Mouse (Mus musculus): Measurements from ENCODE around the gene Adamts17.

The Adamts17 gene

DNA sequence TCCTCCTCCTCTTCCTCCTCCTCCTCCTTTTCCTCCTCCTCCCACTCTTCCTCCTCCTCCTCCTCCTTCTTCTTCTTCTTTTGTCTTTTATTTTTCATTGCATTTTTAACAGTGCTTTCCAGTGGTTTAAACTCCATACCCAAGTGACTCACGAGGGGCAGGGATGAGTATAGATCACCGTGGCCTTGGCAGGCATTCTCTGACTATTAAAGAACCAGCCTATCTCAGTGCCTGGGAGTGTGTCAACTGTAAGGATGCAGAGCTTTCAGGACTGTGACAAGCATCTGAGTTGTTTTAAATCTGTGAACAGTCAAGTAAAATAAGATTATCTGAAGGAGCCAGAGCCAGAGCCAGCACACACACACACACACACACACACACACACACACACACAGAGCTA is 130.7 kb downstream of the Adamts17 start:
- no peak for DNase-seq (ENCODE audit: low spot score in 2 of 2)

DNA sequence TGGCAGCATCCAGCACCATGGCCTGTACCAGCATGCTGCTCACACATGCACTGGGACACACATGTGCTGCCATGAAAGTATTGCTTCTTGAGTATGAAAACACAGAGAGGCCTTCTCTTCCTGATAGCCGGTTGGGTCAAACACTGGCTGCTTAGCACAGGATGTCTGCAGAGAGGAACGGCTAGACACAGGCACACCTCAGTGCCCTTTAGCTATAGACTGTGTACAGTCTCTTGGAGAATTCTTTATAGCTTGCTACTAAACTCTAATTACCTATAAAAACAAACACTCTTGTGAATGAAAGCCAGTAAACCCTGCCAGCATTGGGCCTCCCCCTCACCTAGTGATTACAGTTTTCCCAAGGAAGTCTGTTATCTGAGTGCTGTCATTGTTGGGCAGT is 131.4 kb downstream of the Adamts17 start:
- DNase-seq (ENCODE audit: low spot score in 2 of 2) = no peak

DNA sequence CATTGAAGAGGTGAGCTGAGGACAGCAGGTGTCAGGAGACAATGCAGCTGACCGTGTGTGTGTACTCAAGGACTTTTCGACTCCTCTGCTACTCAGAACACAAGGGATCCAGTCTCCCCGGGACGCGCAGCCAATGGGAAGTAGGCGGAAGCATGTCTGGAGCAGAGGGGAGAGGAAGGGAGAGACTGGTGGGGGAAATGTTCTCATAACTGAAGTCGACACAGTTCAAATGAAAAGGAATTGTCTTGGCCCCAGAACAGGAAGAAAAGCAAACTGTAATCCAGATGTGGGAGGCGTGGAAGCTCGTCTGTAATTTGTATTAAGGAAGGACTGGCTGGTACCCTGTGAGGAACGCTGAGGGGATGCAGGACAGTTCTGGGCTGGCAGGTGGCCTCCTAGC is 135.3 kb downstream of the Adamts17 start:
- no peak for DNase-seq (ENCODE audit: low spot score in 2 of 2)

DNA sequence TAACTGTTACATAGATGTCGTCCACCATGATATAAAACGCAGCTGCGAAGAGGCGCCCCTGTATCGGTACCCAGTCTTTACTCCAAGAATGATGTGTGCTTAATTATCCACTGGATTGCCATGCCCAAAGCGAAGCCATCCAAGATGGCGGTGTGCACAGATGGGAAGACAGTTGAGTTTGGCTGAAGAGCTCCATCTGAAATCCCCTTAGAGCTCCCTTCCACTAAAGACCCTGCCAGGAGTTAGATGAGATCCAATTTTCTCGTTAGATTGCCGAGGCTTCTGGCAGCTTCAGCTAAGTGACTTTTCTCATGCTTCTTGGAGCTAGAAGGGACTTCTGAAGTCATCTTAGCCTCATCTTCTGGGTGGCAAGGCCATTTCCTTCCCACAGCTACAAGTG is 136.8 kb downstream of the Adamts17 start:
- DNase-seq (ENCODE audit: low spot score in 2 of 2) = no peak

DNA sequence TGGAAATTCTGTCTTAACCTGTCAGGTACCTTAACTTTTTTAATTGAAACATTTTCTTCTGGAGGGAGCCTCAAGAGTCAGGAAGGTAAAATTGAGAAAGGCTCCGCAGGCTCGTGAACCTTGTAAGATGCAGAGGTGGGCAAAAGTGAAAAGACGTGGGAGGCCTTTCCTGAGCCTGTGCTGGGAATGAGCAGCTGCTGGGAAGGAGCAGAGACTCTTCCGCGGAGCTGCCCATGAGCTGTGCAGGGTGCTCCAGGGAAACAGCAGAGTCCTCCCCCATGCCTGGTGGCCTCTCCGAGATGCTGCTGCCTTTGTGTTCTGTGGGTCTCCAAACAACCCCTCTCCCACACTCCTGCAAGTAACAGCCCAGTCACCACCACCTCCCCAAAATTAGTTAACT is 142.1 kb downstream of the Adamts17 start:
- peak in 1 of 2 experiments; percentile 6 for DNase-seq (ENCODE audit: low spot score in 2 of 2)

DNA sequence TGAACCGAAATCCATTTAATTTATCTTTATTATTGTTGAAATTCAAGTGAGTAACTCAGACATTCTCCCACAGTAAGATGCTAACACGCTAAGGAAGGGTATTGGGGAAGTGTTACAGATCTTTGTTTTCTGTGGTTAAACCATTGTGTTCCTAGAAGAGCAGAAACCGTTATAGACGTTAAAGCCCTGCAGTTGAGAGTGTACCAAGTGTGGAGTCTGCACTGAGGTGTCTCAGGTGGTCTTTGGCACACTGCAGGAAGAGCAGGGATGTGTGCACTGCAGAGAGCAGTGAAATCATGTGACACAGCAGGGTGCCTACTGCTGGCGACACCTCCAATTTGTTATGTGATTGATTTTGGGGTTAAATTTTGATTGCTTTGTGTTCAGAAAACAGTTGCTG is 142.5 kb downstream of the Adamts17 start:
- DNase-seq (ENCODE audit: low spot score in 2 of 2) = no peak

DNA sequence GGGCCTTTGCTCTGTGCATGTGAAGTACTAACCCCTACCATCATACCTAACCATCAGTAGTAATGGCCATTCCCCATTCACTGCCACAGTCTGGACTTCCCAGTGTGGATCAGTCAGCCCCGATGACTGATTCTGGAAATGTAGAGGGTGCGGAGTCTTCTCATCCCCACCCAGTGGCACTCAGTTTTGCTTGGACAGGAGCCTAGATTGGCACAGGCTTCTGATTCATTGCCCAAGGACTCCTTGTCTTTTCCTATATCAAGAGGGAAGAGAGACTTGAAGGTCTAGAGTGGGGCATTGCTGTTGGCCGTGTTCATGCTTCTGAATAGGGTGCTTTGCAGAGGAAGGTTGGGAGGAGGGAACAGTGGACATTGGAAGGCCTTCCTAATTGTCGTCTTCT is 148.1 kb downstream of the Adamts17 start:
- DNase-seq (ENCODE audit: low spot score in 2 of 2) = no peak

DNA sequence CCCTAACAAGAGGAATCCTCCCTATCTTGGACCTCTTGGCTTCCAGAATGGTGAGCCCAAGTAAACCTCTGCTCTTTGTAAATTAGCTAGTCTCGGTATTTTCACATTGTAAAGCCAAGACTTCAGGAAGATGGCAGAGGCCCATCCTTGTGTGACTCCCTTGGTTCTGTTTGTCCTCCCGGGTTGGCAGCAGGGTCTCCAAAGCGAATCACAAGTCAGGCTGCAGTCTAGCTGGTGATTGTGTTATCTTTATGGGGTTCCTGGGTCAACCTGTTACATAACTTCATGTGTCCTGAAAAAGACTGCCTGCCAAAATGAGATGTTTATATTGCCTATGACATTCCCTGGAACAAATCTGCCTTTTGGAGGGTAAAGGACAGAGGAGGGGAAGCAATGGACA is 148.9 kb downstream of the Adamts17 start:
- no peak for DNase-seq (ENCODE audit: low spot score in 2 of 2)

DNA sequence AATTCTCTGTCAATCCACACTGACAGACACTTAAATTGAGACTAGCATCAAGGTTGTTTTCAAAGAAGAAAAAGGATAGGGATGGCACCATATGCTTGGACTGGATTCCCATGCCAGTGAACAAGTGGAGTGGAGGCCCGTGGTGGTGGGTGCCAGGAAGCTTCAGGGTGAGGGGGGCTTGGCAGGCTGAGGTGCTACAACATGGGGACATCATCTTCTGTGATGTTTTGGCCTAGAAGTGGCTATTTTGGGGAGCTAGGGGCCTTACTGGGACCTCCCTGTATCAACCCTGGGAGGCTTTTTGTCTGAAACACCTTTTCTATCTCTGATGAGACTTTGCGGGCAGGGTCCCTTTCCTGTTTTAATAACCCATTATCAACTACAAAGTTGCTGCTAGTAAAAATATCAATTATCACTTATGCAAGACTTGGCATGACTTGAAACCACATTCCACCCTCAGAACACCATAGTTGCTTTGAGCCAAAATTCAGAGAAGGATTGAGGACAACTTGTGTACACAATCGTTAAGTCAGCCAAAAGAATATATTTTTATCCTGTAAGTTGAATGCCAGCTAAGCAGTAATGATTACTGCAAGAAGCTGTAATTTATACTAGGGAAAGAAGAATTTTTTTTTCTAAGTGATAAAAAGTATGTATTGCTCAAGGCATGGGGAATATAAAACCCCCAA is 150.0 kb downstream of the Adamts17 start:
- DNase-seq (ENCODE audit: low spot score in 2 of 2) = peak; percentile 13 to 21

DNA sequence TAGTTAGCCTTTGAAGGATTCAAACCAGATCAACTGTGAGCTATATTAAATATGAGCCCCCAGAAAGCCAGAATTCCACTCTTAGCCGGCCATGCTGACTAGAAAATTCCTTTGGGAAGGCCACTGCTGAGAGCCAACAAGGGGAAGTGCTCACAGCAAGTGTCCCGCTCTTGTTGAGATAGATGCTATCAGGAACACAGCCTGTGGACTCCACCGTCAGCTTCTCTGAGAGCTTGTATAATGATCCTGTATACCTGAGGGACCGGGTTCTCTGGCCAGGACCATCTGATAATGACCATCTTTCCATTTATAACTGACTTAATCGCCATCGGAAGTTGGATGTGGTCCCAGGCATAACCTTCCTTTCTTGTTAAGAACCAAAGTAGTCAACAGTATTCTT is 159.3 kb downstream of the Adamts17 start:
- no peak for DNase-seq (ENCODE audit: low spot score in 2 of 2)

DNA sequence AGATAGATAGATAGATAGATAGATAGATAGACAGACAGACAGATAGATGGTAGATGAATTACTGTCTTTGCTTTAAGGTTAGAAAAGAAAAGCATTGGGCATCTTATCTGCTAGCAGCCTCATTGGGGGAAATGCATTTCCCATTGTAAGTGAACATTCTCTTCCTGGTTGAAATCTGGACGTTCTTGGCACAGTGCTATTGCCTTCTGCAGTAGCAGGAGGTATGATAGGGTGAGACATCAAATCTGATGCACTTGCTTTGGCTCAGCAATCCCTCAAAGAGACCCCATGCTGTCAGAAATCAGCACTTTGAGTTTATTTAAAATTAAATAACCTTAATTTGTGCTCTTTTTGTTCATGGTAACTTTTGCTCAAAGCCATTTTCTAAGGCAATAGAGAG is 164.1 kb downstream of the Adamts17 start:
- no peak for DNase-seq (ENCODE audit: low spot score in 2 of 2)

DNA sequence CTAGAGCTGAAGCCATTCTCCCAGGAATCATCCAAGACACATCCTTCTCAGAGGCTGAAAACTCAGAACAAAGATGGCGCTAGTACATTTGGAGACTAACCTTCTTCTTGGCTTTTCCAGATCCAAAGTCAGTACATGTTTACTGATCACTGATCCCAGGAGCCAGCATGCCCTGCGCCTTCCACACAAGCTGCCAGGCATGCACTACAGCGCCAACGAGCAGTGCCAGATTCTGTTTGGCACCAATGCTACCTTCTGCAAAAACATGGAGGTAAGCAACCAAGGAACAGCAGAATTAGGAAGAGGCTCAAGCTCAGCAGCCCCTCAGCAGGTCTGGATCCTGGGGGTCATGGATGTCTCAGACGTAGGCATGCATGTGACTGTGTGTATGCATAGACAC is 164.7 kb downstream of the Adamts17 start:
- DNase-seq (ENCODE audit: low spot score in 2 of 2) = no peak

DNA sequence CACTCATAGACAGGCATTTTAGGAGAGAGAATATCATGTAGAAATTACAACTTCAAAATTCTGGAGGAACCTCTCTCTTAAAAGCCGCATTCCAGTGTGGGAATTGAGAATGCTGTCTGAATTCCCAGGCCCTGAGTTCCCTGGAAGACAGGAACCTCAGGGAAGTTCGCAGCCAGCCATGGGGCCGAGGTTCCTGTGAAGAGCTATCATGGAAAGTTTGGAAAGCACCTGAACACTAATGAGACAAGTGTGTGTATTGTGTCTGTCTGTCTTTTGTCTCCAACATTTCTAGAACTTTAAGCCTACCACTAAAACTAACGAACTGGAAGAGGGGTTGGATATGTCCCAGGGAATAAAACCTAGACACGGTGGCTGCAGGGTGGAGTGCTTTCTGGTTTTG is 170.3 kb downstream of the Adamts17 start:
- DNase-seq (ENCODE audit: low spot score in 2 of 2) = no peak

DNA sequence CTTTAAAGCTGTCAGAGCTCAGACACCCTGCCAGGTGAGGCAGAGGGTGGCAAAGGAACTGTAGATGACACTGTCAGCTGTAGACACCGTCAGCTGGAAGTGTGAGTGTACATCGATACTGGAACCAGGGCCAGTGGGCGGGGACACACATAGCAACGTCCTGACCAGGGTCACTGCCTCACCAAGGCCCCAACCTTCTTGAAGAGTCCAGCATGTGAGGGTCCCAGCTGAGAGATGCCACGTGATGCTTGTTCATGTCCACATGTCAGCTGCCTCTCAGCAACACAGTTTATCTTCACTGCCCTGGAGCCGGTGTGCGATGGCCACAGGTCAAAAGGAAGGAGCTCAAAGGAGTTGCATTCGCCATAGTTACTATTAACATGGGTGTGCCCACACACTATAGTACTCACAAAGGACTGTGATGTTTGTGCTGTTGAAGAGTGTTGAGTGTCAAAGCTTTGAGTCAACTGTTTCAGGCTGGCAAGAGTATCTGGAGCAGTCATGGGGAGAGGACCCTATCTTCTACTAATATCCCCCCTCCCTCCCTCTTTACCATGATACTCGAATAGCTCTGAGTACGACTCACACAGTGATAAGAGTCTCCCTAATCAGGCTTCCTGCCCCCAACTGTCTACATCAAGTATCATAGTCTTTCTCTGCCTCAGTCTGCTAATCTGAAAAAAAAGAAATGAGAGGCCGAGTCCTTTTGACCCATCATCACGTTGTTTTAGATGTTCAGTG is 172.6 kb downstream of the Adamts17 start:
- no peak for DNase-seq (ENCODE audit: low spot score in 2 of 2)

DNA sequence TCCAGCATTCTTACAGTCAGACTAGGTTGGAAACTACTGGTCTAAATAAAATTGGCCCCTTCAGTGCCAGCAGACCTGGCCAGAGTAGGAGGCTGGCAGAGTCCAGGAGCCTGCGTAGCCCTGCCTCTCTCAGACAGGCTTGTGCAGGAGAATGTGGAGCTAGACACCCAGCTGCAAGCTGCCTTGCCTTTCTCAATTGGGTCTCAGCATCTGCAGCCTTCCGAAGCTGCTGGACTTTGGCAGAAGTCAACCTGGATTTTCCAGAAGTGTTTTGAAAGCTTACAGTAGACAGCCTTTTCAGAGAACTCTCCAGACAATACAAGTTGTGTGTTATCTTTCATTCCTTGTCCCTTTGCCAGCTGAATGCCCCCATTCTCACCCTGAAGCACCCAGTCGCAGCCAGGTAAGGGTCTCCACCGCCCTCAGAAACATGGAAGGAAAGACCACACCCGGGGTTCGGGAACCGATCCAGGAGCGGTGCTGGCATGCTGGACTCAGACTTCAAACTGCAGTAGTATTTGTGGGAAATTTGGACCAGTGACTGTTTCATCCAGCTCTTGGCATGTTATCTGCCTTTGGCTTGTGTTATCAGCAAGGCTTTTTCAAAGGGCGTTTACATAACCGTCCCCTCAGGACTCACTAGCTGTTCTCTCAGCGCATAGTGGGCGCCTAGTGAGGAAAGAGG is 173.8 kb downstream of the Adamts17 start:
- no peak for DNase-seq (ENCODE audit: low spot score in 2 of 2)

DNA sequence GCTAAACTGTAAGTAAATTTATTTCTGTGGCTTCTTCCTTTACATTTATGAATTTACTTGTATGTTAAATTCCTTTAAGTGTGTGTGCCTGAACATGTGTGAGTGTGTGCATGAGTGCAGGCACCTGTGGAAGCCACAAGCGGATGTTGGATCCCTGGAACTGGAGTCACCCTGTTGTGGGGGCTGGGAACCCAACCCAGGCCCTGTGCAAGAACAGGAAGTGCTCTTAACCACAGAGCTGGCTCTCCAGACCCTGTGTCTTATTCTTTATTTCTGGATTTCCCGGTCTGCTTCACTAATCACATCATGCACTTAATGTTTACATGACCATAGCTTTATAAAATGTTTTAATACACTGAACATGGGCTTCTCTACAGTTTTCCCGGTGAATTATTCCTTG is 180.4 kb downstream of the Adamts17 start:
- no peak for DNase-seq (ENCODE audit: low spot score in 2 of 2)

DNA sequence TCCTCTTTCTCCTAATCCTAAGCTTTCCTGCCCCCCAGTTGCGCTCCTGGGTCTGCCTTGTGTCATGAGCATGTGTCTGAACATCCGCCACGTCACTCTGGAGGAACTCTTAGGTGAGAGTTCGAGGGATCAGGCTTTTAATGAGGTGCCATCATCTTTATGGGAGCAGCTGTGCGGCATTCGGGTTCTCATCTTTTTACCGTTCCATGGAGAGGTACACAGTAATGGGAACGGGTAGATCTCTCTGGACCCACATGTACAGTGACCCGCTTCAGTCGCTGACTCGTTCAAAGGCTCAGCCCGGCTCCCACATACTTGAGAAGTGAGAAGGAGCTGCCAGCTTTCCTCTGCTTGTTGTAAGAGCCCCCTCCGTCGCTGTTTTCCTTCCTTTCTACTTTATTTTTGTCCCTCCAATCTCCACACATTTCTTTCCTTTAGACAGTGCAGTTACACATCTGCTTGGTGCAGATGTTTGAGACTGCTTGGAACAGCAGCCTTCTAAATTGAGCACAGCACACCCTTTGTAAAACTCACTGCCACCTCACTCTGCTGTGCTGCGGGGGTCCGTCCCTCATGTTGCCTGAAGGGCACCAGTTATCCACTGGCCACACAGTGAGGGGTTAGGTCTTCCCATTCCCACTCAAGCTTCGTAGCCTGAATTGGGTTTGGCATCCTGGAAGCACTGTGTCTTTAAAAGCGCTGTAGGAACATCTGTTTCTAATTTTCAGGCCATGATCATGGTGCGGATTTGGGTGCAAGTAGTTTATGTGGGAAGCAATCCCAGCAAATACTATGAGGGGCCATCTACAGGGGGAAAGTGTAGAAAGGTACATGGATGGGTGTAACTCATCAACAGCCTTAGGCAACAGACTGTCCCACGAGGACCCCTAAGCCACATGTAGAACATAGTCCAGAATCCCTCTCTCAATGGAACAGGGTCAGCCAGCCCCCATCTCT is 186.9 kb downstream of the Adamts17 start:
- DNase-seq (ENCODE audit: low spot score in 2 of 2) = no peak

DNA sequence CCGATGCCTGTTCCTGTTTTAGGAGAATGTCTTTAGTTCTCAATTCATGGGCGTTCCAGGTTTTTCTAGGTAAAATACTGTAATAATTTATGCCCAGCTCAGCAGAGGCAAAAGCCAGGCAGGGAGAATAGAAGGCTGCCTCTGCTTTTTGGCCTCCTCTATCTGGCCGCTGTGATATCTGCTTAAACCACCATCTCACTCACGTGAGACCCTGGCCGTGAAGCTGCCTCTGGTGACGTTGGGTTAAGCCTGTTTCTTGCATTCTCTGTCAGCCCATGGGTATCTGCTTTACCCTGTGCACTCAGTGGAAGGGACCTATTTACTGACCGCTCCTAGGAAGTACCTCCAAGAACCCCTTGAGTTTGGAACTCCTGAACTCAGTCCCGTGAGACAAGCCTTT is 187.7 kb downstream of the Adamts17 start:
- DNase-seq (ENCODE audit: low spot score in 2 of 2) = no peak

DNA sequence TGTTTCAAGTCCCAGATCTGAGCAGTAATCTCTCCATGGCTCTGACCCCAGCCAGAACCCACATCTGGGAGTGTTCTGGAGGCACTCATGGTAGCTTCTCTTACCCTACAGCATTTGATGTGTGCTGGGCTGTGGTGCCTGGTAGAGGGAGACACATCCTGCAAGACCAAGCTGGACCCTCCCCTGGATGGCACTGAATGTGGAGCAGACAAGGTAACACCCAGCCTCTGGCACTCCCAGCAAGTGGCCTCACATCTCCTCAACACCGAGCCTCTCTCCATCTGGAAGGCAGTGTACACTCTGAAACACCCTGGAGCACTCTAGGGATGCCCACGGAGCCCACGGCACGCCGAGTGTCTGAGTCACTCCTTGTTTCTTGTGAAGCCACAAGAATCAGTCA is 188.2 kb downstream of the Adamts17 start:
- DNase-seq (ENCODE audit: low spot score in 2 of 2) = no peak

DNA sequence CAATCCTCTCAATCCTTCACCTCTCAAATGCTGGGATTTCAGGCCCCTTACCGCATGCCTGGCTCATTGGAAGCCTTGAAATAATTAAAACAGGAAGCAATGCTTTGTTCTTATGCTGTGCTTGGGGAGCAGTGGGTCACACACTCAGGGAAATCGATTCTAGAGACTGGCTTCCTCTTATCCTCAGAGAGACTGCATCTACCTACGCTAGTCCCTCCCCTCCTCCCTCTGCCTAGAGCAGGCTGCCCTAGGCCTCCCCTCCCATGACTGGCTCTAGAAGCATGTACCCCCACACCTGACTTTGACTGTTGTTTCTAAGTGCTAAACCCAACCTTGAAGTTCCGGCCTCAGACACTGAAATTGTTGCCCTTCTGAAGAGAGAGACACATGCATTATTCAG is 189.4 kb downstream of the Adamts17 start:
- no peak for DNase-seq (ENCODE audit: low spot score in 2 of 2)

DNA sequence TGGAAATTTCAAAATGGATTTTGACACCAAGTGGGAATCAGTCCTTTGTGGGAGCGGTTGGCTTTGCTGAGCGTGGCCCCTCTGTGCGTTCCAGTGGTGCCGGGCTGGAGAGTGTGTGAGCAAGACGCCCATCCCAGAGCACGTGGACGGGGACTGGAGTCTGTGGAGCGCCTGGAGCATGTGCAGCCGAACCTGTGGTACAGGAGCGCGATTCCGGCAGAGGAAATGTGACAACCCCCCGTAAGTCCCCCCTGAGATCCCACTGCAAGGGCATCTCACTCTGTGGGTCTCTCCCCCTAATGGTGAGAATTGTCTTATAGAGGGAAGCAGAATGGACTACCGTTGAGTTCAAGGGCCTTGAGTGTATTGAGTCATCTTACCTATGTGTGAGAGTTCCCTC is 189.9 kb downstream of the Adamts17 start:
- DNase-seq (ENCODE audit: low spot score in 2 of 2) = no peak

DNA sequence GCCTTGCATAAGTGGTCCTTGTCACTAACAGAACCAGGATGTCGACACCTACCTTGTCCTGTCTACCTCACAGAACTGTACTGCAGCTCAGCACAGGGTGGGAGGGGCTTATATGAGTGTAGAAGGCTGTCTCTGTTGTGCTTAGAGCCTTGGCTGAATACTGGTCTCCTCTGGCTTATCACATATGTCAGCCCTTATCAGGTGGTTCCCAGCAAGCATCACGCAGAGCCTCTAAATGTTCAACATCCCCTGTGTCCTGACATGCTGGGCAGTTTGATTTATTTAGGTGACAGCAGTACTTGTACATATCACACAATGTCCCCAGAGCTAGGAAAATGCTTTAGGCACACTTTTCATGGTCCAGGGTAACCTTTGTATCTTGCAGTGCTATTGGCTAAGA is 191.7 kb downstream of the Adamts17 start:
- DNase-seq (ENCODE audit: low spot score in 2 of 2) = no peak

All from frontal cortex, postnatal 36 days (tissue).